Comparison of ENCODE assay signal across 11 mouse cellular contexts in genomic region chr6:55444721-55445120, GRCm38 (mm10). TPM values are rescaled to one million over a fixed set of nuclear protein-coding genes. Genes with fewer than 3 reads are reported as not detected.
DNase-seq lines count a peak whose midpoint lies in the region; ATAC-seq and TF ChIP-seq lines count a peak whose summit lies in the region.
"Had no signal": no experiment of that assay in that cellular context is flagged by ENCODE, and none has a peak within 500 bp of the region (broad histone marks: within the 10 kb centered on the region; RNA-seq: fewer than 3 reads in every experiment).

No protein-coding gene starts in this region.

- H3K4me3 ChIP-seq in heart, adult 2 months, result no peak overlapping the region
- no peak overlapping the region for H3K4me3 ChIP-seq in forebrain, embryonic 13.5 days
- H3K4me3 ChIP-seq in hindbrain, embryonic 16.5 days (ENCODE audit: low read length), result no peak overlapping the region
- no peak overlapping the region for H3K4me3 ChIP-seq in midbrain, postnatal 0 days (ENCODE audit: low read depth, low read length)
- H3K4me3 ChIP-seq: heart, embryonic 13.5 days had no signal

- H3K9ac ChIP-seq in heart, adult 2 months (ENCODE audit: low read depth, low read length), result no peak overlapping the region
- H3K9ac ChIP-seq in forebrain, embryonic 13.5 days, result no peak overlapping the region
- H3K9ac ChIP-seq in hindbrain, embryonic 16.5 days (ENCODE audit: low read depth, low read length), result no peak overlapping the region
- no peak overlapping the region for H3K9ac ChIP-seq in midbrain, postnatal 0 days (replicated peaks; ENCODE audit: low read length, poor library complexity, severe bottlenecking)
- H3K9ac ChIP-seq: heart, embryonic 13.5 days had no signal

- intact Hi-C loops in heart, adult 2 months (cut with DNase I), result no loop called here
- intact Hi-C loops in heart, postnatal 14 days (cut with DNase I), result no loop called here

- TF ChIP-seq POLR2A in heart, adult 2 months (IDR thresholded peaks at IDR 0.05; ENCODE audit: insufficient read depth, low read depth, low read length), result no peak

- no peak for TF ChIP-seq EP300 in heart, adult 2 months (IDR thresholded peaks at IDR 0.05; ENCODE audit: insufficient read depth, low read depth, low read length)

- H3K4me1 ChIP-seq in heart, adult 2 months (ENCODE audit: control insufficient read depth, insufficient read depth, low read length), result peaks cover 1% of the 10 kb centered on the region; the same call in 1 of the 2 replicates
- H3K4me1 ChIP-seq in forebrain, embryonic 13.5 days, result peaks cover 44% of the 10 kb centered on the region
- H3K4me1 ChIP-seq in hindbrain, embryonic 16.5 days (ENCODE audit: control insufficient read depth, insufficient read depth, low read depth, low read length), result peaks cover 10% of the 10 kb centered on the region
- H3K4me1 ChIP-seq in midbrain, postnatal 0 days (ENCODE audit: insufficient read depth, low read length), result 0 out of 2 replicates have a peak, but pooled peaks cover 3% of the 10 kb centered on the region
- H3K4me1 ChIP-seq: heart, embryonic 13.5 days had no signal

- WGBS in heart, adult 2 months, result 42% methylated on average over 4 of the region's 4 CpGs
- 12% methylated on average over 4 of the region's 4 CpGs for WGBS in forebrain, embryonic 13.5 days
- WGBS in hindbrain, embryonic 16.5 days, result 26% methylated on average over 4 of the region's 4 CpGs
- 20% methylated on average over 4 of the region's 4 CpGs for WGBS in midbrain, postnatal 0 days

- no peak for TF ChIP-seq CTCF in heart, adult 2 months (IDR thresholded peaks at IDR 0.05)
- no peak for TF ChIP-seq CTCF in midbrain, postnatal 0 days (IDR thresholded peaks at IDR 0.05)

- no peaks in the 10 kb centered on the region for H3K27me3 ChIP-seq in heart, adult 2 months (ENCODE audit: control insufficient read depth, insufficient read depth, low read length)
- peaks cover 12% of the 10 kb centered on the region for H3K27me3 ChIP-seq in forebrain, embryonic 13.5 days
- no peaks in the 10 kb centered on the region for H3K27me3 ChIP-seq in hindbrain, embryonic 16.5 days (replicated peaks; ENCODE audit: control insufficient read depth, insufficient read depth, low read length)
- no peaks in the 10 kb centered on the region for H3K27me3 ChIP-seq in midbrain, postnatal 0 days (ENCODE audit: insufficient read depth, low read length)

- 0 out of 2 replicates have a peak overlapping the region, but pooled peaks have one; percentile 1 for H3K4me2 ChIP-seq in forebrain, embryonic 13.5 days
- H3K4me2 ChIP-seq in hindbrain, embryonic 16.5 days (ENCODE audit: low read length), result no peak overlapping the region
- no peak overlapping the region for H3K4me2 ChIP-seq in midbrain, postnatal 0 days (ENCODE audit: low read depth, low read length, poor library complexity, severe bottlenecking)
- H3K4me2 ChIP-seq: heart, embryonic 13.5 days; liver, embryonic 11.5 days had no signal

- 0 out of 2 replicates have a peak, but pooled peaks have one; percentile 8 for ATAC-seq in forebrain, embryonic 13.5 days
- peak; percentile 10; the same call in 1 of the 2 replicates for ATAC-seq in hindbrain, embryonic 16.5 days
- no peak for ATAC-seq in midbrain, postnatal 0 days (ENCODE audit: low FRiP score)
- ATAC-seq in cerebellum, adult (ENCODE audit: insufficient number of reproducible peaks, low FRiP score, low TSS enrichment), result no peak

- H3K79me2 ChIP-seq in heart, adult 2 months (replicated peaks; ENCODE audit: control insufficient read depth, insufficient read depth, low read length), result no peaks in the 10 kb centered on the region

- no peaks in the 10 kb centered on the region for H3K9me3 ChIP-seq in forebrain, embryonic 13.5 days (replicated peaks)
- H3K9me3 ChIP-seq in hindbrain, embryonic 16.5 days (ENCODE audit: control insufficient read depth, low read length), result no peaks in the 10 kb centered on the region
- H3K9me3 ChIP-seq in midbrain, postnatal 0 days (ENCODE audit: low read length), result no peaks in the 10 kb centered on the region
- H3K9me3 ChIP-seq: heart, embryonic 13.5 days had no signal

- peak overlapping the region; percentile 61 for H3K27ac ChIP-seq in heart, adult 2 months
- H3K27ac ChIP-seq in forebrain, embryonic 13.5 days, result peak overlapping the region; percentile 82
- peak overlapping the region; percentile 32 for H3K27ac ChIP-seq in hindbrain, embryonic 16.5 days (ENCODE audit: low read depth, low read length)
- peak overlapping the region; percentile 48 for H3K27ac ChIP-seq in midbrain, postnatal 0 days (ENCODE audit: low read depth, low read length)
- H3K27ac ChIP-seq: heart, embryonic 13.5 days had no signal

- no peaks in the 10 kb centered on the region for H3K36me3 ChIP-seq in heart, adult 2 months (ENCODE audit: control insufficient read depth, insufficient read depth, low read length)
- no peaks in the 10 kb centered on the region for H3K36me3 ChIP-seq in forebrain, embryonic 13.5 days (ENCODE audit: poor library complexity, severe bottlenecking)
- H3K36me3 ChIP-seq in hindbrain, embryonic 16.5 days (ENCODE audit: control insufficient read depth, insufficient read depth, low read length), result no peaks in the 10 kb centered on the region
- H3K36me3 ChIP-seq in midbrain, postnatal 0 days (ENCODE audit: insufficient read depth, low read length), result no peaks in the 10 kb centered on the region
- H3K36me3 ChIP-seq: heart, embryonic 13.5 days had no signal

- no peak for DNase-seq in heart, adult 2 months
- no peak for DNase-seq in heart, postnatal 14 days
- DNase-seq in midbrain, postnatal 0 days (ENCODE audit: low spot score), result no peak
- no peak for DNase-seq in kidney, adult 9 months
- no peak for DNase-seq in frontal cortex, postnatal 10 days (ENCODE audit: low spot score in 2 of 2)
- DNase-seq: kidney, adult 11 months had no signal

RNA-seq across cellular contexts. Expression of gene Adcyap1r1, which starts 7.1 kb away (rescaled TPM):
- 1 to 10 TPM; 4.4 to 4.5 TPM for total RNA-seq in heart, adult 2 months (2021)
- 4.8 and 7.4 TPM in 2 replicates for polyA plus RNA-seq in heart, adult 2 months (2012; rRNA removed)
- 1 to 10 TPM; 5.5 to 6.2 TPM for total RNA-seq in heart, postnatal 14 days (2021)
- polyA plus RNA-seq in forebrain, embryonic 13.5 days (2015; fragmentation: Nextera tagmentation; extraction: Ambion mirVana), result 18.6 and 21.6 TPM in 2 replicates
- polyA plus RNA-seq in hindbrain, embryonic 16.5 days (2015; fragmentation: Nextera tagmentation; extraction: Ambion mirVana), result 67.1 and 74.8 TPM in 2 replicates
- total RNA-seq in midbrain, postnatal 0 days (2014; rRNA removed), result 207 and 209 TPM in 2 replicates
- polyA plus RNA-seq in midbrain, postnatal 0 days (2015; fragmentation: Nextera tagmentation; extraction: Ambion mirVana), result 68.6 and 72.5 TPM in 2 replicates

Comparison
In these comparisons a context has a peak if more than half of its experiments do, and no peak if none do; other contexts are left out.
1. H3K27ac ChIP-seq: peak in every context shown above with its lines; median percentile 82 in forebrain, embryonic 13.5 days; 61 in heart, adult 2 months; 48 in midbrain, postnatal 0 days; 32 in hindbrain, embryonic 16.5 days.
2. ATAC-seq: peak in forebrain, embryonic 13.5 days (single experiment) and hindbrain, embryonic 16.5 days (single experiment); none in midbrain, postnatal 0 days (single experiment) and cerebellum, adult (single experiment).